Mouse (Mus musculus): Measurements from ENCODE around the gene Best3. TPM values are rescaled to one million over a fixed set of nuclear protein-coding genes. Genes with fewer than 3 reads are reported as not detected.

Best3 gene
- polyA plus RNA-seq, 1 experiment from 2014 or later: 0.90 TPM

DNA sequence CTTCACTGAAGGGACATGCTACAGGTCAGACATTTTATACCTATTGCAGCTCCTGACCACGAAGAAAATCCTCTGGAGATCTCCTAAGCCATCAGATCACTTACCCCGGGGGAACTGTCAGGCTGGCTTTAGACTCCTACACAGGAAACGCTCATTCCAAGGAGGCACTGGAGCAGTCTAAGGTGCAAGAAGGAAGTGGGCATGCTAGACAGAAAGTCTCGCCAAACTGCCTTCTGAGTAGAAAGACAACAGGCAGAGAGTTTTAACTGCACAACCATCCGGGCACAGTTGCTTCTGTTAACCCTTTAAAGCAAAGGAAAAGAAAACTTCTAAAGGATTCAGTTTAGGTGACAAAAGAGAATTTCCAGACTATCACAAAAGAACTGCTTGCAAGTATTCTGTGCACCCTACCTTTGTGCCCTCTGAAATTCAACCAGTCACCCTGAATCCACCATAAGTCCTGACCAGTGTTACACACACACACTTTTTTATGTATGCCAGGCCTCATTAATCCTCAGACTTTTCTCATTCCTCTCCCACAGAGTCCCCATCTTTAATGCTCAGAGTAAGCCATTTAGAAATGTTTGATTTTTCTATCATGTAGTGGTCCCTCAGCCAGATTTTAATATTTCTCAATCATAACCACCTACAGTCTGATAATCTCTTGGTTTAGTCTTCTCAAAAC, 28.1 kb upstream of the Best3 start:
- Histone ChIP-seq H3K27me3 (no peaks in the 10 kb centered on the region), H3K27ac (no peak overlapping the region), H3K4me2 (no peak overlapping the region), H3K9ac (no peak overlapping the region), H3K4me1 (no peaks in the 10 kb centered on the region), H3K4me3 (no peak overlapping the region), H3K36me3 (no peaks in the 10 kb centered on the region), H3K9me3 (no peaks in the 10 kb centered on the region)
- ATAC-seq (ENCODE audit: insufficient number of reproducible peaks, low FRiP score, low TSS enrichment, low read depth): no peak
- 27% methylated on average over 5 of the region's 5 CpGs for WGBS

DNA sequence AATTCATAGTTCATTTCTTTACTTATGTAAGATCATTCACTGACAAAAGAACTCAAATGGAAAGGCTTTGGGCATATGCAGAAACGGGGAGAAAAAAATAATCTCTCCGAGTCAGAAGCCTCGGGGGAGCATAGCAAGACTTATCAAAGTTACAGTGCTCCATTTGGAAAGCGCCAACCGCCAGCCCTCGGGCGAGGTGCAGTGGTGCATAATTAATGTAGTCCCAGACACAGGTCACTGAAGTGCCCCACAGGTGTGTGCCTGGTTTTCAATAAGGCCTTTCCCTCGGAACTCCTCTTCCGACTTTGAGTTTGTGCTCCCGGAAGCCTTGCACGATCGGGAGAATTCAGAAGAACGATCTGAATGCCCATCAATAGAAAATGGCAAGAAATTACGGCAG, 24.0 kb upstream of the Best3 start:
- Histone ChIP-seq H3K27me3 (no peaks in the 10 kb centered on the region), H3K4me2 (no peak overlapping the region), H3K4me1 (no peaks in the 10 kb centered on the region), H3K36me3 (no peaks in the 10 kb centered on the region), H3K9ac (no peak overlapping the region), H3K4me3 (no peak overlapping the region), H3K27ac (no peak overlapping the region), H3K9me3 (no peaks in the 10 kb centered on the region)
- no peak for ATAC-seq (ENCODE audit: insufficient number of reproducible peaks, low FRiP score, low TSS enrichment, low read depth)
- 61% methylated on average over 14 of the region's 14 CpGs for WGBS

DNA sequence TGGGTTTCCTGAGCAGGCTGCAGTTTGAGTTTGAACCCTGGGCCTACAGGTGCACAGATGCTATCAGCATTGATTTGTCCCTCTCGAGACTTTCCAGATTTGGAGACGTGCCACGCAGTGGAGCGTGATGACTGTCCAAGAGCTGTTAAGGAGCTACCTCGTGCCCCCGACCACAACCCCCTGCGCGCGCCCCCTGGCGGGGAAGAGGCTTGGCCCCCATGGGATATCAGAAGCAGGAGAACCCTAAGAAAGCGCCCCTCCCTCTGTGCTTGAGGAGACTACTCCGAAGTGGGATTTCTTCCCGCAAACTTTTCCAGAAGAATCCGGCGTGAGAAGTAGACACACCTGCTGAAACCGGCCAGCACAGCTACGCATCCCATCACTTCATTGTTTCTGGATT, 23.3 kb upstream of the Best3 start:
- Histone ChIP-seq H3K9ac (no peak overlapping the region), H3K9me3 (no peaks in the 10 kb centered on the region), H3K4me2 (no peak overlapping the region), H3K4me3 (no peak overlapping the region), H3K27me3 (no peaks in the 10 kb centered on the region), H3K4me1 (no peaks in the 10 kb centered on the region), H3K36me3 (no peaks in the 10 kb centered on the region), H3K27ac (no peak overlapping the region)
- ATAC-seq (ENCODE audit: insufficient number of reproducible peaks, low FRiP score, low TSS enrichment, low read depth): no peak
- WGBS: 60% methylated on average over 17 of the region's 17 CpGs

DNA sequence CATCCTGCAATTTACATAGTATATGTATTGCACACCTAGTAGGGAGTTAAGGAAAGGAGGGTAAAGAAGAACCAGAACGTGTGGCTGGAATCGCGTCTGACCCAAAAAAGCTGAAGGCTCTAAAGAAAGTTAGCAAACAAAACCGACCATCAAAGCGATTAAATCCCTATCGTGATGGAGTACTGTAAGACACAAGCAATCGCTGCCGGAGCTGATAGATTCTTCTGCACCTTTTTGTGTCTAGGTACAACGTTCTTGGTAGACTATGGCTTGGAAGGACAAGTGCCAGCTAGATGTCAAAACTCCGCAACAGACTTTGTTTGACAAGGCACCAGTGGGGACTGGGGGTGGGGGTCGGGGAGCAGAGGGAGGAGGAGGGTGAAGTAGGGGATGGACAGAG, 22.0 kb upstream of the Best3 start:
- WGBS: 75% methylated on average over 11 of the region's 11 CpGs
- H3K4me1 ChIP-seq: no peaks in the 10 kb centered on the region
- no peaks in the 10 kb centered on the region for H3K9me3 ChIP-seq
- no peaks in the 10 kb centered on the region for H3K27me3 ChIP-seq
- H3K27ac ChIP-seq: no peak overlapping the region
- H3K9ac ChIP-seq: no peak overlapping the region
- ATAC-seq (ENCODE audit: insufficient number of reproducible peaks, low FRiP score, low TSS enrichment, low read depth): no peak
- no peak overlapping the region for H3K4me3 ChIP-seq
- H3K36me3 ChIP-seq: no peaks in the 10 kb centered on the region
- H3K4me2 ChIP-seq: no peak overlapping the region

DNA sequence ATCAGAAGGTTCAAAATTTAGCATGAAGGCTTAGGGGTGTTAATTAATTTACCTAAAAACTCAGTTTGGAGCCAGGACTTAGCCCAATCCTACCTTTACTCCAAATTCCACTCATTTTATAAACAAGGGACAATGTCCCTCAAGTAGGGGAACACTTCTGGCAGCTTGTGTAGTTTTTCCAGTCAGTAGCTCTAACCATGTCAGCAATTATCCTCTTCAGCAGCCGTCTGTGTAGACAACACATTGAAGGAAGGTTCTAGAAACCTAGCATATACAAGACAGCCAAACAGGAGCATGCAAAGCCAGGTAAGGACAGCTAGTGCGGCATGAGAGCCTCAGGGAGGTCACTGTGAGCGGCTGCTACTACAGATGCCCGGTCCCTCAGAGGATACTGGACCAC, 21.5 kb upstream of the Best3 start:
- no peaks in the 10 kb centered on the region for H3K36me3 ChIP-seq
- H3K27ac ChIP-seq: no peak overlapping the region
- WGBS: 82% methylated on average over 4 of the region's 4 CpGs
- H3K9ac ChIP-seq: no peak overlapping the region
- H3K4me2 ChIP-seq: no peak overlapping the region
- no peaks in the 10 kb centered on the region for H3K4me1 ChIP-seq
- ATAC-seq (ENCODE audit: insufficient number of reproducible peaks, low FRiP score, low TSS enrichment, low read depth): no peak
- H3K4me3 ChIP-seq: no peak overlapping the region
- H3K9me3 ChIP-seq: no peaks in the 10 kb centered on the region
- H3K27me3 ChIP-seq: no peaks in the 10 kb centered on the region

DNA sequence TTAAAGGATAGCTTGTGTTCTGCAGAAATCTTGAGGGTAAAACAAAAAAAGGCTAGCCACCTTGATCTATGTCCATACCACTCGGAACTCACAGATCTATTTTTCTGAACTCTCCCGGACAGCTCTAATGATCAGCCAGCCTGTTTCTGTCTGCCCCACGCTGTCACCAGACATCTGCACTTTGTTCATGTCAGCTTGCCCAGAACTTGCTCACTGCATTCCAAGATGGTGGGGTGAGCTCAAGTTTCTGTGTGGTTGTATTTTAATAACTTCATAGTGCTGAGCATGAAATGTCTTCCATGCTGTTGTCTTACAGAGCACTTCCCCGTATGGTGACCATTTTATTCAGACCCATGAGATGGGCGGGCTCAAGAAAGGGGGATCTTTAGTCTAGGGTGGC, 20.8 kb upstream of the Best3 start:
- Histone ChIP-seq H3K4me2 (no peak overlapping the region), H3K9ac (no peak overlapping the region), H3K27ac (no peak overlapping the region), H3K9me3 (no peaks in the 10 kb centered on the region), H3K36me3 (no peaks in the 10 kb centered on the region), H3K4me1 (no peaks in the 10 kb centered on the region), H3K27me3 (no peaks in the 10 kb centered on the region), H3K4me3 (no peak overlapping the region)
- WGBS: 42% methylated on average over 5 of the region's 5 CpGs
- ATAC-seq (ENCODE audit: insufficient number of reproducible peaks, low FRiP score, low TSS enrichment, low read depth): no peak

DNA sequence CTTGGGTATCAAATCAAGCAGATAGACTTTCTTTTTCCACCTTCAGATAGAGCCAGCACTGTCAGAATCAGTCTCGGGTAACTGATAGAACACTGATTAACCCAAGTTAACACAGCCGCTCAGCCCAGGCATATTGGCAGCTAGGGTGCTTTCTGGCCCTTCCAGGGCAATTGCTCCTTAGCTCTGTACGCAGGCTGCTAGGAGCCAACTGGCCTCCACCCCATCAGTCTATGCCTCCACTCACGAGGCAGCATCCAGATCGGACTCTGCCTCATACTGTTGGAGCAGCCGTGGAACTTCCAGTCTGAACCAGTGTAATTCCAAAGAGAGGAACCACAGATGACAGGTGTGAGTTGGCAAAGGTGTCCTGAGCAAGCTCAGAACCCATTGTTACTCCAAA, 20.0 kb upstream of the Best3 start:
- no peak overlapping the region for H3K9ac ChIP-seq
- no peaks in the 10 kb centered on the region for H3K4me1 ChIP-seq
- no peaks in the 10 kb centered on the region for H3K9me3 ChIP-seq
- no peaks in the 10 kb centered on the region for H3K36me3 ChIP-seq
- H3K27me3 ChIP-seq: no peaks in the 10 kb centered on the region
- WGBS: 77% methylated on average over 6 of the region's 6 CpGs
- H3K4me2 ChIP-seq: no peak overlapping the region
- no peak for ATAC-seq (ENCODE audit: insufficient number of reproducible peaks, low FRiP score, low TSS enrichment, low read depth)
- H3K4me3 ChIP-seq: no peak overlapping the region
- no peak overlapping the region for H3K27ac ChIP-seq

DNA sequence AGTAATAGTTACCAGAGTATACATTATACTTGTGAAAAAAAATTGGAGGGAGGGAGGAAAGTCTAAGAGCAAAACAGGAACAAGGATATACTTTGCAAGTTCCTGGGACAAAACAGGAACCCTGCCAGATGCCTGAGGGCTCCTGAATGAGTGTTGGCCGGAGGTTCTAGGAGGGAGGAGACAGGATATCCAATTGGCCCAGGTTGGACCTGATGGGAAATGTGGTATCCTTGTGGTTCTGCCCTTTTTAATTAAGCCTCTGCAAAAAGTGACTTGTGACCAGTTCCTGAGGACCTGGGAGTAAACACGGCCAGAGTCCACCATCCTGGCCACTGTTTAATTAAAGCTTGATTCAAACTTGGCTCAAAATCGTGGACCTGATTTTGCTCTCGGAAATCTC, 17.4 kb upstream of the Best3 start:
- no peak for ATAC-seq (ENCODE audit: insufficient number of reproducible peaks, low FRiP score, low TSS enrichment, low read depth)

DNA sequence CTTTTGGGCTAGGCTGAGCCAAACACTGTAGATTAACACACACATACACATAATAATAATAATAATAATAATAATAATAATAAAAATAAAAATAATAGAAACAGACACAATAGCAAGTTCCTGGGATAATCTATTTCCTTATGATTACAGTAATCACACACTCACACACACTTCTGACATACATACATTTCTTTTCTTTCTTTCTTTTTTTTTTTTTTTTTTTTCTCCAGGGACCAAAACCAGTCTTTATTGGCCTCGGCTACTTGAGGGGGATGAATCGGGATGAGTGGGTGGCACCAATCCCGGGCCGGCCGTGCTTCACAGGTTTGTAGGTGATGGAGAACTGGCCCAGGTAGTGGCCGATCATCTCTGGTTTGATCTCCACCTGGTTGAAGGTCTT, 13.6 kb upstream of the Best3 start, which contains the start of gene Gm10271:
TSS of gene Gm10271 (minus strand) at position 101 of the 400 bp plus-strand sequence.
- Histone ChIP-seq H3K4me2 (no peak within 1 kb of the TSS), H3K27me3 (no peaks in the 10 kb centered on the region), H3K4me3 (no peak within 1 kb of the TSS), H3K9me3 (no peaks in the 10 kb centered on the region), H3K27ac (no peak within 1 kb of the TSS), H3K36me3 (no peaks in the 10 kb centered on the region), H3K4me1 (no peaks in the 10 kb centered on the region), H3K9ac (no peak within 1 kb of the TSS)
- no peak for ATAC-seq (ENCODE audit: insufficient number of reproducible peaks, low FRiP score, low TSS enrichment, low read depth)
- WGBS: 93% methylated on average over 6 of the region's 6 CpGs

More for the DNA sequence above, 17.4 kb upstream of the Best3 start:
- no peaks in the 10 kb centered on the region for H3K9me3 ChIP-seq
- WGBS: 71% methylated on average over 4 of the region's 4 CpGs
- no peak overlapping the region for H3K27ac ChIP-seq
- H3K27me3 ChIP-seq: no peaks in the 10 kb centered on the region
- H3K4me1 ChIP-seq: no peaks in the 10 kb centered on the region
- no peak overlapping the region for H3K4me3 ChIP-seq
- H3K9ac ChIP-seq: no peak overlapping the region
- no peak overlapping the region for H3K4me2 ChIP-seq
- H3K36me3 ChIP-seq: no peaks in the 10 kb centered on the region

DNA sequence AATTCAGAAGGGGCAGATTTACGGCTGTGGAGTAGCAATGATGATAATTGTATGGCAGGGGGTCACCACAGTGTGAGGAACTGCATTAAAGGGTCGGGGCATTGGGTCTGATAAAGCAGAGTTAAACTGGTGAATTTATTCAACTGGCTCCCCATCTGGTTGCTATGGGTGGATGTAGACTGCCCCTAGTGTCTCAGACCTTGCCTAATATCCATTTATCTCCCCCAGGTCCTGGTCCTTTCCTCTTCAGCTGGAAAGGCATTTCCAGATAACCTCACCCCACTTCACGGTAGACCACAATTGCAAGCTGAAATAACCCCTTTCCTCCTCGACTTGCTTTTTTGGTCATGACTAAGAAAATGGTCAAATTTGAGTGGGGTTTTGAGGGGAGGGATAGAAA, 8.7 kb upstream of the Best3 start:
- Histone ChIP-seq H3K9me3 (no peaks in the 10 kb centered on the region), H3K4me3 (no peak overlapping the region), H3K36me3 (no peaks in the 10 kb centered on the region), H3K4me2 (no peak overlapping the region), H3K9ac (no peak overlapping the region), H3K4me1 (no peaks in the 10 kb centered on the region), H3K27me3 (no peaks in the 10 kb centered on the region), H3K27ac (no peak overlapping the region)
- WGBS: 47% methylated on average over 4 of the region's 4 CpGs
- no peak for ATAC-seq (ENCODE audit: insufficient number of reproducible peaks, low FRiP score, low TSS enrichment, low read depth)

DNA sequence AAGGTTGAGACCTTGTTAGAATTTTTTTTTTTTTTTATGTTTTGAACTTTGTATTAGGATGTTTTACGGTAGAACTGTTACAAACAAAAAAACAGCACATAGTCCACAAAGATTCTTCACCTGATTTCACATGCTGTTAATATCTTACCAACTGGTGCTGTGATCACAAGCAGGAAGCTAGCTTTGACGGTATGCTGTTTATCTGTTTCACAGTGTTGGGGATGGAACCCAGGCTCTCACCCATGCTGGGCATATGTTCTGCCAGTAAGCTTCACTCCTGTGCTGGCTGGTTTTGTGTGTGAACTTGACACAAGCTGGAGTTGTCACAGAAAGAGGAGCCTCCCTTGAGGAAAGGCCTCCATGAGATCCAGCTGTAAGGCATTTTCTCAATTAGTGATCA, 8.3 kb upstream of the Best3 start:
- WGBS: 83% methylated on average over 2 of the region's 2 CpGs
- Histone ChIP-seq H3K9me3 (no peaks in the 10 kb centered on the region), H3K4me3 (no peak overlapping the region)

DNA sequence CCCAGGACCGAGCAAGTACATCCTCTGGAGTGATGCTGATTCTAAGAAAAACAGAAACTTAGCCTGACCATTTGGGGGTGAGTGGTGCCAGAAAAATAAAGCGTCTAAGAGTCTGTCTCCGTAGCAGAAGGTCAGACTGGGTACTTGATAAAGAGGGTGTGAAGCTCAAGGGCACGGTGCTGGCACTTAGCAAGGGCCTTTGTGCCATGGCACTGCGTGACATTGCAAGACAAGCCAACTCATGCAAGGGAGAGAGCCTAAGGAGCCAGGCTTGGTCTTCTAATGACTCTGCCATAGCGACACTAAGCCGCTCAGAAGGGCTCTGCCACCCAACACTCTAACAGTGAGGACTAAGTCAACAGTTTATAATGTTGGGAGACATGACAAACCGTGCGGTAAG, 7.3 kb upstream of the Best3 start:
- H3K9ac ChIP-seq: no peak overlapping the region
- 90% methylated on average over 9 of the region's 9 CpGs for WGBS
- no peaks in the 10 kb centered on the region for H3K36me3 ChIP-seq
- H3K9me3 ChIP-seq: no peaks in the 10 kb centered on the region
- no peak overlapping the region for H3K4me2 ChIP-seq
- no peaks in the 10 kb centered on the region for H3K27me3 ChIP-seq
- H3K4me3 ChIP-seq: no peak overlapping the region
- ATAC-seq (ENCODE audit: insufficient number of reproducible peaks, low FRiP score, low TSS enrichment, low read depth): no peak
- H3K27ac ChIP-seq: no peak overlapping the region
- H3K4me1 ChIP-seq: no peaks in the 10 kb centered on the region

More for the DNA sequence above, 8.3 kb upstream of the Best3 start:
- H3K4me2 ChIP-seq: no peak overlapping the region
- no peaks in the 10 kb centered on the region for H3K27me3 ChIP-seq
- H3K36me3 ChIP-seq: no peaks in the 10 kb centered on the region
- no peaks in the 10 kb centered on the region for H3K4me1 ChIP-seq
- no peak for ATAC-seq (ENCODE audit: insufficient number of reproducible peaks, low FRiP score, low TSS enrichment, low read depth)
- H3K9ac ChIP-seq: no peak overlapping the region
- H3K27ac ChIP-seq: no peak overlapping the region

DNA sequence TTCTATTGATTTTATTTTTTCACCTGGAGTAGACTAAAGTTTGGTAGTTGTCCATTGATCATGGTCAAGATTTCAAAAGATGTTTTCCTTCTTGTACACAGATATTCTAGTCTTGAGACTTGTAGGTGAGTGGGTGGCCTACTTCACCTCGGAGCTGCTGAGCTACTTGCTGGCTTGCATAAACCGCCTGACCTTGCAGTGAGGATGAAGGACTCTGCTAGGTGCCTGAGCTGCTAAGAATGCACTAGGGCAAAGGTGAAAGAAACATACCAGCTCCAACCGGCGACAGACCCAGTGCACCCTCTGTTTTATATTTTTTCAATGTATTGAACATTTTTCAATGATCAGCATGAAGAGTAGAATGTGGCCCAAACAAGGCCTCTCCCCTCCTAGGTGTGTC, 5.8 kb upstream of the Best3 start:
- no peak overlapping the region for H3K4me3 ChIP-seq
- no peak for ATAC-seq (ENCODE audit: insufficient number of reproducible peaks, low FRiP score, low TSS enrichment, low read depth)
- no peak overlapping the region for H3K4me2 ChIP-seq
- H3K4me1 ChIP-seq: no peaks in the 10 kb centered on the region
- WGBS: 88% methylated on average over 4 of the region's 4 CpGs
- H3K9me3 ChIP-seq: no peaks in the 10 kb centered on the region
- H3K36me3 ChIP-seq: no peaks in the 10 kb centered on the region
- H3K27ac ChIP-seq: no peak overlapping the region
- H3K27me3 ChIP-seq: no peaks in the 10 kb centered on the region
- no peak overlapping the region for H3K9ac ChIP-seq
